21 mouse cellular contexts compared by ENCODE assay signal in the genomic region with DNA sequence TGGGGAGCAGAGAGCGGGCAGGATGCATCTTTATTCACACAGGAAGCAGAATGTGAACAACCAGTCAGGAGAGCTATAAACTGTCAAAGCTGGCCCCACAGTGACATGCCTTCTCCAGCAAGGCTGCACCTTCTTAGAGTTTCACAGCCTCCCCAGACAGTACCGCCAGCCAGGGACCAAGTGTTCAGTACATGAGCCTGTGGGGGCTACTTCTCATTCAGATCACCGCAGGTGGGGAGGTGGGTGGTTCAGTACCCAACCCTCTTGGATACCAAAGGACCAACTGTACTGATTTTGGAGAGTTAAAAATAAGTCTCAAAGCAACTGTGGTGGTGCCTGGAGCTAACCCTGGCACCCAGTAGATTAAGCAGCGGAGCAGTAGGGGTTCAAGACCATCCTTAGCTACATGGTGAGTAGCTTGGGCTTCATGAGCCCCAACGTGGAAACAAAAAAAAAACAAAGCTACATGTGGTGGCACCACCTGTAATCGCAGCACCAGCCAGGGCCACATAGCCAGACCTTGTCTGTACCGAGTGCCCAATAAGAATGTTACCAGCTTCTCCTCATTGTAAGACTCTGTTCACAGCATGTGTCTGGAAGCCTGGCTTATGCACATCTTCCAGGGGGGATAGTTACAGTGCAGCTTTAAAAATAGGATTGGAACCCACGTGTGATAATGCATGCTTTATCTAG. TPM values are rescaled to one million over a fixed set of nuclear protein-coding genes. Genes with fewer than 3 reads are reported as not detected.
DNase-seq lines count a peak whose midpoint lies in the region; ATAC-seq and TF ChIP-seq lines count a peak whose summit lies in the region.
"Had no signal": no experiment of that assay in that cellular context is flagged by ENCODE, and none has a peak within 500 bp of the region (broad histone marks: within the 10 kb centered on the region; RNA-seq: fewer than 3 reads in every experiment).

No protein-coding gene starts in this region.

- TF ChIP-seq EP300 in liver, postnatal 0 days (IDR thresholded peaks at IDR 0.05; ENCODE audit: low read depth): no peak

- H3K4me3 ChIP-seq in layer of hippocampus, adult 2 months: no peak overlapping the region
- no peak overlapping the region for H3K4me3 ChIP-seq in liver, postnatal 0 days (ENCODE audit: low read depth, low read length)
- H3K4me3 ChIP-seq: forebrain, embryonic 13.5 days; limb, embryonic 12.5 days; liver, embryonic 15.5 days had no signal

- no peak for TF ChIP-seq CTCF in layer of hippocampus, adult 2 months (conservative IDR thresholded peaks at IDR 0.05)
- no peak for TF ChIP-seq CTCF in liver, postnatal 0 days (IDR thresholded peaks at IDR 0.05; ENCODE audit: low read depth)

- 77% methylated on average over 8 of the region's 8 CpGs for WGBS in liver, postnatal 0 days (ENCODE audit: insufficient replicate concordance)

- H3K9ac ChIP-seq in liver, postnatal 0 days (replicated peaks): no peak overlapping the region
- H3K9ac ChIP-seq: forebrain, embryonic 13.5 days; limb, embryonic 12.5 days; liver, embryonic 15.5 days had no signal

- H3K27ac ChIP-seq in layer of hippocampus, adult 2 months: peak overlapping the region; percentile 68
- 0 out of 2 replicates have a peak overlapping the region, but pooled peaks have one; percentile 6 for H3K27ac ChIP-seq in liver, postnatal 0 days (ENCODE audit: low read depth)
- H3K27ac ChIP-seq: forebrain, embryonic 13.5 days; hindbrain, postnatal 0 days; limb, embryonic 12.5 days; liver, embryonic 15.5 days; macrophage had no signal

- DNase-seq in layer of hippocampus, adult 2 months (ENCODE audit: low spot score in 2 of 2): peak; percentile 56 to 71
- no peak for DNase-seq in layer of hippocampus, adult 9-10 months (ENCODE audit: low spot score)
- no peak for DNase-seq in liver, postnatal 0 days
- DNase-seq in liver: no peak
- peak; percentile 29 for DNase-seq in A20 (ENCODE audit: low read depth, low spot score)
- DNase-seq in brain, adult 2 months (ENCODE audit: low read depth, low spot score): peak; percentile 44
- DNase-seq in T-cell, adult 2 months (ENCODE audit: low spot score): no peak
- DNase-seq: adrenal gland, postnatal 10 days; cerebellum, adult 9-10 months; gastrocnemius, postnatal 14 days; heart, adult 11 months; kidney, adult 18-20 months; thymus, adult 18-20 months; thymus, postnatal 36 days had no signal

- no peaks in the 10 kb centered on the region for H3K9me3 ChIP-seq in liver, postnatal 0 days (ENCODE audit: low read length)
- H3K9me3 ChIP-seq: forebrain, embryonic 13.5 days; limb, embryonic 12.5 days; liver, embryonic 15.5 days had no signal

- peaks cover 29% of the 10 kb centered on the region for H3K4me1 ChIP-seq in liver, postnatal 0 days (ENCODE audit: insufficient read depth)

- no peaks in the 10 kb centered on the region for H3K27me3 ChIP-seq in liver, postnatal 0 days (ENCODE audit: insufficient read depth, low read length)
- H3K27me3 ChIP-seq: forebrain, embryonic 13.5 days; limb, embryonic 12.5 days; liver, embryonic 15.5 days had no signal

- ATAC-seq in liver, postnatal 0 days: no peak
- ATAC-seq: forebrain, embryonic 13.5 days; hindbrain, postnatal 0 days had no signal

- H3K4me2 ChIP-seq in liver, postnatal 0 days (ENCODE audit: low read depth, low read length): no peak overlapping the region
- H3K4me2 ChIP-seq: forebrain, embryonic 13.5 days; heart, embryonic 11.5 days; limb, embryonic 12.5 days; liver, embryonic 15.5 days; midbrain, embryonic 11.5 days had no signal

- 0 out of 2 replicates have a peak, but pooled peaks cover 5% of the 10 kb centered on the region for H3K36me3 ChIP-seq in liver, postnatal 0 days (replicated peaks; ENCODE audit: insufficient read depth, low read length)
- H3K36me3 ChIP-seq: liver, embryonic 15.5 days had no signal

RNA-seq across cellular contexts. Expression of a gene that starts 13.8 kb away (rescaled TPM):
- total RNA-seq in layer of hippocampus, adult 2 months (2021): 100 to 1,000 TPM; 374 to 416 TPM
- polyA plus RNA-seq in liver, postnatal 0 days (2015; fragmentation: Nextera tagmentation; extraction: Ambion mirVana): 136 and 143 TPM in 2 replicates

Comparison
In these comparisons a context has a peak if more than half of its experiments do, and no peak if none do; other contexts are left out.
1. DNase-seq: peak in layer of hippocampus, adult 2 months (2 of 2), A20 (single experiment) and brain, adult 2 months (single experiment); none in layer of hippocampus, adult 9-10 months (single experiment), liver, postnatal 0 days (single experiment), liver (single experiment) and T-cell, adult 2 months (single experiment).